Mouse (Mus musculus): ENCODE measurements around the gene Kbtbd2.

DNA sequence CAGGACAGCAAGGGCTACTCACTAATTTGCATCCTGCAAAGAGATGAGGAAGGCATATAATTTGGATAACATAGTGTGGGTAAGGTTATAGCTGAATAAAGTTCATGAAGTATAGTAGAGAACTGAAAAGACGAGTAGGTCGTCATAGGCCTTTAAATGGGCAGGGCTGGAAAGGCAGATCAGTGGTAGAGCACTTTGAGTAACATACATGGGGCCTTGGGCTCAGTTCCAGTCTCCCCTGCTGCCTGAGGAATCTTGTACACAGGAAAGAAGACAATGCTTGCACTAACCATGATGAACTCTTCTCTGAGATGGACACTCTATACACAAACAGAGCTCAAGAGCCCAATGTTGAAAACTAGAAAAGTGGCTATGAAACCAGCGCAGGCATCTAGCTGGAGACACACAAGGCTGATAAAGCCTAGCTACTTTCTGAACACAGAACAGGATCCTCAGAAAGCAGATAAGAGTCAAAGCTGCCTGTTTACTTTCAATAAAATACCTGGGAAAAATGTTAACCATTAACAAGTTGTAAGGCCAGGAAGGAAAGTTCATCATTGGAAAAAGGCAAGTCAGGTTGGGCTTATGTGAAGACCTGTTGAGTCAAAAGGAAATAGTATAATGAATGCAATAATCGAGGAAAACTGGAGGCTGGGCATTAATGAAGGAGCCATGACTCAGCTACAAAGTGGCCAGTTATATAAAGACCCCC lies 13.9 kb downstream of the Kbtbd2 start:
- TF ChIP-seq GATA1 (IDR thresholded peaks at IDR 0.05; ENCODE audit: borderline replicate concordance, low read length) (no peak), FLI1 (IDR thresholded peaks at IDR 0.05; ENCODE audit: low read length) (no peak)
